Mouse (Mus musculus): ENCODE measurements around the gene 4930453N24Rik.
A peak's percentile ranks its signal among the peaks of the same experiment; 100 is the strongest.

The 4930453N24Rik gene

DNA sequence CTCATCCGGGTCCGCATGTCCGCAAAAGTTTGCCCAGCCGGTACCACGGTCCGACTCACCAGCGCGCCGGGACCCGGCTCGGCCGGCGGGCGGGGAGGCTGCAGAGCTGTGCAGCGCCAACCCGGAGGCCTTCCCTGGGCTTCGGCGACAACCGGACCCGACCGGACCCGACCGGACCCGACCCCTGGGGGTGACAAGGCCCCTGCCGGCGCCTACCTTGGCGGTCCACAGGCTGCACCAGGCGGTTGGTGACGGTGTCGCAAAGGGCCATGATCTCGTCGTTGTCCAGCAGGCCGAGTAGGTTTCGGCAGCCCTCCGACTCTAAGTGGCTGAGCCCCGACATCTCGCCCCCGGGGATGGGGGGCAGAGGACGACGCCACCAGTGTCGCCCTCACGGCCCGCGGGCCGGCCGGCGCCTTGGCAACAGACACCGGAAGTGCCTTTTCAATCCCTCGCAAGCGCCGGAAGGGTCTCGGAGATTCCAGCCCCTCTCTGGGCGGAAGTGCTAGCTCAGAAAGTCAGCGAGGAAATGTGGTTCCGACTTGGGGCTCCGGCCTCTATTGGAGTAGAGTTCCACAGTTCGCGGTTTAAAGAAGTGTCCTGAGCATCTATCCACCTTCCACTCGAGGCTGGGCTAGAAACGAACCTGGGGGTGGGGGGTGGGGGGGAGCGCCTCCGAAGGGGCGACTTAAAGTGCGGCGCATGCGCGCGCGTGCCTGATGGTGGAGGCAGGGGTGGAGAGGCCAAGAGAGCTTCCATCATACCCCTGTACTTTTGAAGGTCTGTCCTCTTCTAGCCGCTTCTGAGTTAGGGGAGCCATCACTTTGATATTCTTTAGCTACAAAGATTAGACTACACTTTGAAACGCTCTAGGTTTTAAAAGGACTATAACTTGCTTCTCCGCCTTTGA, at the start of gene 4930453N24Rik:
TSS of gene 4930453N24Rik (minus strand) at position 641 of the 910 bp plus-strand sequence.
- DNase-seq = peak; percentile 80

DNA sequence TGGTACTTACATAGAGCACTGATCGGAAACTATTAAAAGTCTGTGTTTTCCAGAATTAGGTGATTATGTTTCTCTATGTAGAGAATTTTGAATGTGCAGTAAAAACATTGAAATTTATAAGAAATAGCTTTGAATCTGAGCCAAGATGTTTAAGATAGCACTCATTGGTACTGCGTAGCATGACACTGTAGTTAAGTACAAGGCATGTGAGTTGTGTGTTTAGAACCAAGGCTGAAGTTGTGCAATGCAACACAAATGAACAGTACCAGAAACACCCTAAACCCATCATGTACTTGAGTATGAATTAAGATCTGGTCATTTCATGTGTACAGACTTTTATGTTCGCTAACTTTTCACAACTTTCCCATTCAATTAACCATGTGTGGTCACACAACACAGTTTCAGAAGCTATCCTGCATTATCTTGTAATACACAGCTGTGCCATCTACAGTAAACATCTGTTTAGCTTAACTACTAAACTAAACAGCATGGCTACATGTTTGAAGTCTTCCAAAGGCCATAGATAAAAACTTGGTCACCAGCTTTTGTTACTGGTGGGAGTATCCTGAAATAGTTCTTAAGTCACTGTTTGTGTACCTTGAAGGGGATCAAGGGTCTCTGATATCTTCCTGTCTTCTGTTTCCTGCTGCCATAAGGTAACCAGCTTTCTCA, 46.3 kb upstream of the 4930453N24Rik start:
- DNase-seq = no peak

DNA sequence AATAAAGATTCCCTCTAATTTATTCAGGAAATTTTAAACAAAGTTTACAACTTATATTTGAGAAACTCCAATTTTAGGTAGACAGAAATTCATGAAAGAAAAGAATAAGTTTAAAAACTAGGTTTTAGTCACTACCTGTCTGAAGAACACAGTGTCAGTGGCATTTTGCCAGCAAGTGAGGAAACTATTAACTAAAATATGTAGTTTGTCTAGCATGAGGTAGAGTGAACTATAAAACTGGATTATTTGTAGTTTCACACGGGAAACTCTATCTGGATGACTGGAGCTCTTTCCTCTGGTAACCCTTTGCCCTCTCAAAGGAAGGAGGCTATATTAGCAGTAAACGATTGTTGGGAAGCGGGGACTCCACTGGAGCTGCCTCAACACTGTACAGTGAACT, 32.1 kb upstream of the 4930453N24Rik start:
- no peak for DNase-seq

DNA sequence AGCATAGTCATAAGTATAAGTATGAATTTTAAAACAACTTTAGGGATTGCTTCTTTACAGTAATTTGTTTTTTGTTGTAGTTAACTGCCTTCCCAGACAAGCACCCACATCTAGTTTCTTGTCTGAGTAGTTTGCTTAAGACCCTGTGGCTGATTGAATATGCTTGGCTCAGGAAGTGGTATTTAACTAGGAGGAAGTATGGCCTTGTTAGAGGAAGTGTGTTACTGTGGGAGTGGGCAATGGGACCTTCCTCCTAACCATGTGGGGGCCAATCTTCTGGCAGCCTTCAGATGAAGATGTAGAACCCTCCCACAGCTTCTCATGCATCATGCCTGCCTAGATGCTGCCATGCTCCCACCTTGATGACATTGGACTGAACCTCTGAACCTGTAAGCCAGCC, 30.7 kb upstream of the 4930453N24Rik start:
- DNase-seq = no peak

DNA sequence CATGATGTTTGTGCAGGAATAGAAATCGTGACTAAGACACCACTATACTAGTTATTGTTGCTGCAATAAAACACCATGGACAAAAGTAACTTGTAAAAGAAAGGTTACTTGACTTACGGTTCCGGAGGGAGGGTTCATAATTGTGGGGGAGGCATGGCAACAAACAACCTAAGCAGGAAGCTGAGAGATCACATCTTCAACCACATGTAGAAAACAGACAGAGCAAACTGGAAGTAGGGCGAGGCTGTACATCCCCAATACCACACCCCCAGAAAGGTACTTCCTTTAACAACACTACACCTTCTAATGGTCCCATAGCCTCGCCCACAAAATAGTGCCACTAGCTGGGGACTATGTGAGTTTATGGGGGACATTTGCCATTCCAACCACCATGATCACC, 29.4 kb upstream of the 4930453N24Rik start:
- DNase-seq = no peak

DNA sequence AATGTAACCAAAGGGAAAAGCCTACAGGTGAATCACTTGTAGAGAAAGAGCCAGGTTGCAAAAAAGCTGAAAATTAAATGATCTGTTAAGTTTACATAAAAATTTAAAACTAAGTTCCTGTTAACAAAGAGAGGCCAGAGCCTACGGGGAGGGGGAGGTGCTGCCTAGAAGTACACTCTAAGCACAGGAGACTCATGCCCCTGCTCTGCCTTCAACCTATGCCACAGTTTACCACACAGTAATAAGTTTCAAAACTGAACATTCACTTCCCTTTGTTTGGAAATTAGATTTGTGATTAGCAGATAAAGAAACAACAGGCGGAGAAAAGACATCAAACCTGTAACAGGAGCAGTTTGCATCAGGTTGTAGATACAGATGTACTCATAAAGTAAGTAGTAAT, 23.8 kb upstream of the 4930453N24Rik start:
- DNase-seq = no peak

DNA sequence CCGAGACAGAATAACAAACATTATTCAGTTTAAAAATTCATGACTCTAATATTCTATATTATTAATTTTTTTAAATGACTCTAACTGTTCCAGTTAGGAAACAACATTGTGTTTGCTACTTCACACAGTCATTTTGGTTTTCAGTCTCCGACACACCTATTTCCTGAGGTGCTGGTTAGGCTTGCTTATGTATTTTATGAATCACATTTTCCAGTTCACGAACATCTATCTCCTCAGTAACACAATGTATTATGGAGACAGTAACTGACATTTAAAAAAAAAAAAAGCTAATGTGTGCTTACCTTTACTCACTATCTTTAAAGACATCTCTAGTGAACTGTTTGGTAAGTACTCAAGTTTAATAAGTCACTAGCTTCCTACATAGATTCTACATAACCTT, 18.7 kb upstream of the 4930453N24Rik start:
- DNase-seq = no peak

DNA sequence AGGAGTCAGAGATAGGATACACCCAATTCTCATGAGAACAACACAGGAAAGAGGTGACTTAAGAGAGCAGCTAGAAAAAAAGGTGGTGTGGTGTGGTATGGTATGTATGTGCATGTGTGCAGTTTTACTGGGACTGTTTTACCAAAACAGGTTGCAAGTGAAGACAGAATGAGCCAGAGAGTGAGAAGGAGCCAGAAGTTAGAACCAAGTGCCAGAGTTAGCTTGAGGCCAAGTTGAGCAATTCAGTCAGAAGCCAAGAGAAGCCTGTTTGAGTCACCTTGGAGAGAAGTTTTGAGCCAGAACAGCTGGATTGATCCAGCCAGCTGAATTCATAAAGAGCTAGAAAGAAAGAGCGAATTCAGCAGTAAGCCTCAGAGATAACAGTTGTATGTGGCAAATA, 4.6 kb upstream of the 4930453N24Rik start:
- DNase-seq = no peak

DNA sequence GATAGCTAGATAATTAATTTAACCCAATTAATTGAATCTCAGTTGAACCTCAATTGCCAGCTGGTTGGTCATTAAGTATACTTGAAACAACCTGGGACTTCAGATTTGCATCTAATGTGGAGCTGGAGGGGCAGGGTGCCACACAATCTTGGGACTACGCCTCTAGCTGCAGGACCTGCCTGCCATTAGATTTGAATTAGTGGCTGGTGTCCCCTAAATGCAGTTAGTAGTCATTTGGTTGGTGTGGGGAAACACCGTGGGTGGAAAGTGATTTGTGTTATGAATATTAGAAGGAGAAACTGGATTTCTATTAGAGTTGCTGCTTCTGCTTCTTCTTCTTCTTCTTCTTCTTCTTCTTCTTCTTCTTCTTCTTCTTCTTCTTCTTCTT, 464 bp upstream of the 4930453N24Rik start:
- DNase-seq = no peak

DNA sequence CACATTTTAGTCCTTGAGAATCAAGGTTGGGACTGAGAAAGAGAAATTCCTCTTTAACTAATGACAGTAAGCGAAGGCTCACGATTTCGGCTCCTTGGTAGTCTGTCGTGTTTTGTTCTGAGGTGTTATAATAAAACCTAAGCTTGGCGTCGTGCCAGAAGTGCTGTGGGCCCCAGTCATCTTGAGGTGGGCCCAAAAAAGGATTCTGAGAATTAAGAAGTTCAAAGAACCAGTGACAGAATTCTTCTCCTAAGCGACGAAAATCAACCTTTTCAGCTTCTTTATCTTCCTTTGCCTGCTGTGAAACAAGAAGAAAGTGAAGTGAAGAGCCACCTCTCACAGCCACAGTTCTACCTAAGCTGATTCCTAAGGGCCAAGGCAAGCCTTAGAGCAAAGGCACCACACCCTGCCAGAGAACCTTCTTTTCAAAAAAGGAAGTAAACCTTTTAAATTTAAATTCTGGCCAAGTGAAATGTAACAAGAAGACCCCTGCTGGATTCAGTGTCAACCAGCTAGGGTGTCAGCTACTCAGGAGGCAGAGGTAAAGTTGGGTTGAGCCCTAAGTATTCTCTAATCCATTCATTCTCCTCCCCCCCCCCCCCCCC, 4.2 kb downstream of the 4930453N24Rik start:
- DNase-seq = no peak

DNA sequence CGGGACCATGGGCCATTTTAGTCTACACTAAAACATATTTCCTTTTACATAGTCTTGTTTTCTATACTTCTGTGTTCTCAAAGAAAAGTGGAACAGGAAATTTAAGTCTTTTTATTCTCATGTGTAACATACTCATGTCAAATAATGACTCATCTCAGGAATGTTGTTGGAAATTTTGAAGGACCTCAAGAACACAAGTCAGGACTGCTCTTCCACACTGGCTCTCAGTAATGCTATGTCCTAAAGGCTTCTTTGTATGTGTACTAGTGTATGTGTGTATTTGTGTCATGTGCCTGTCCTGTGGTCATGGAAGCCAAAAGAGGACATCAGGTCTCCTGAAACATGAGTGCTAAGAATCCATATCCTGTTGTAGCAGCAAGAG, 11.7 kb downstream of the 4930453N24Rik start:
- DNase-seq = no peak

DNA sequence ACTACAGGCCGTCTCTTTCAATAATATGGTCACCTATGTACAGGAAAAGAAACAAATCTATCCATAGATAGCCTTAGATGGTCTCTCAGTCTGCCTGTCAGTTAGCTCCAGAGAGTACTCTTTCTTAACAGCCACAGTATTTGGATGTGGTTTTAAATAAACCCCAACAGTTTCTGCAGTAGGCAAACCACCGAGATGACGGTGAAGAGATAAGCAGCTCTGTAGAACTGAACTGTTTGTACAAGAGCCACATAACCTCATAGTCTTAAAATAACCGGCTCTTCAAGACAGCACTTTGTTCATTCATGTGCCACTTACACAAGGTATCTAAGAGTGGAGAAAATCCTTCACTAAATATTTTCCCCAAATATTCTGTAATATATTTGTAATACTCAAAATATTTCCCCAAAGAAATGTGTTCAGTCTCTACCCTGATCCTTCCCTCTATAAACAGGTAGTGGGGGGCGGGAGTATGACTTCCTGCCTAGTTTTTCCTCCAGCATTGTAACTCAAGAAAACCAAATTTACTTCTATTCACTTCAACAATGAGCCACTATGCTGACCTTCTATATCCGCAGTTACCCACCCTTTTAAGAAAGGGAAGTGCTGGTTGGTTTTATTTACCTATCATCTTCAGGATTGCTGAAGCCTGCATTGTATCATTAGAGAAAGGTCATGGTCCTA, 12.3 kb downstream of the 4930453N24Rik start:
- no peak for DNase-seq

DNA sequence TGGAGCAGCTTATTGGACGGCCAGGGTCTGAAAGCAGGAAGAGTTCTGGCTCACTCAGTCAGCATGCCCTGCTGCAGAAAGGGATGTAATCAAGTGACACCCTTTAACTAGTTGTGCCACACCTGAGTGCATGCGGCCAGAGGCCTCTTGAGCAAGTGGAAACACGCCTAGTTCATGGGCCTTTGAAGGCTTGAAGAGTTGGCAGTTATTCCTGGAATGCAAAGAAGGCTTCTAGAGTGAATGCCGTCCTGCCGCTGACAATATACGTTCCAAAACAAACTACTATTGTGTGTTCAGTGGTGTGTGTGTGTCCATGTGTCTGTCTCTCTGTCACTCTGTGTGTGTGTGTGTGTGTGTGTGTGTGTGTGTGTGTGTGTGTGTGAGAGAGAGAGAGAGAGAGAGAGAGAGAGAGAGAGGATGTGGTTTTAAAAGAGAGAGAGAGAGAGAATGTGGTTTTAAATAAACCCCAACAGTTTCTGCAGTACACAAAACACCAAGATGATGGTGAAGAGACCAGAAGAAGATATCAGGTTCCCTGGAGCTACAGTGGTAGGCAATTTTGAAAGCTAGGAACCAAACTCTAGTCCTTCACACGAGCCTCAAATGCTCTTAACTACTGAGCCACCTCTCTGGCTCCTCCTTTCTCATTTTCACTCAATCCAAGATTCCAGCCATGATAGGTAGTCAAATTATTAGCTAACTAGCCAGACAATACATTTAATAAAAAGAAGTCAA, 13.1 kb downstream of the 4930453N24Rik start:
- DNase-seq = no peak

DNA sequence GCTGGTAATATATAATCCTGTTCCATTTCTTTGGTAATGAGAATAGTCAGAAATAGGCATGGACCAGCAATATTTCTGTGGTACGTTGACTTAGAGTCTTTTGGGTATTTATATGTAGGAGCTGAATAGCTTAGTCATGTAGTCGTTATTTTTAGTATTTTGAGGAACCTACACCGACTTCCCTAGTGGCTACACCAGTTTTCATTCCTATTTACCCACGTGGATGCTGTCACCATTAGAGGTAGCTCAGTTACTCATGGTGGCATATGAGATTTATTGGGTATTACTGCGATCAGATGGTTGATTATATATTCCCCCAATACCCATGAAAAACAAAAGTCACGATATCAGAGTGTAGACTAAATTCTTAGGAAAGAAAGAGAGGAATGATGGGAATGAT, 14.6 kb downstream of the 4930453N24Rik start:
- DNase-seq = no peak

DNA sequence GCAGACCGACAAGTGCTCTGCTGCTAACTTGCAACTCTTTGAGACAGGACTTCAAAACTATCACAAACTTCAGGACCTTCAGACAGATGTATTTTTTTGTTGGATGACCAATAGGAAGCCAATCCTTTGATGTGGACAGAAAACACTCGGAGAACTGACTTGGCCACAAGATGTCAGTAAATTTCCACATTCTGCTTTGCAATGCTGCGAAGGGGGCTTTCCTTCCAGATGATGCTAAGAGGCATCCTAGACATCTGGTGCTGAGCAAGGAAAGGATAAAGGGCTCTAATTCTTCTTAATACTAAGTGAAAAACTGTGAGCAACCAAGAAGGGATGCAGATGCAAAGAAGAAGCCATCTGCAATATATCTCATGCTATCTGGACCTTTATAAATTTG, 16.2 kb downstream of the 4930453N24Rik start:
- DNase-seq = no peak

DNA sequence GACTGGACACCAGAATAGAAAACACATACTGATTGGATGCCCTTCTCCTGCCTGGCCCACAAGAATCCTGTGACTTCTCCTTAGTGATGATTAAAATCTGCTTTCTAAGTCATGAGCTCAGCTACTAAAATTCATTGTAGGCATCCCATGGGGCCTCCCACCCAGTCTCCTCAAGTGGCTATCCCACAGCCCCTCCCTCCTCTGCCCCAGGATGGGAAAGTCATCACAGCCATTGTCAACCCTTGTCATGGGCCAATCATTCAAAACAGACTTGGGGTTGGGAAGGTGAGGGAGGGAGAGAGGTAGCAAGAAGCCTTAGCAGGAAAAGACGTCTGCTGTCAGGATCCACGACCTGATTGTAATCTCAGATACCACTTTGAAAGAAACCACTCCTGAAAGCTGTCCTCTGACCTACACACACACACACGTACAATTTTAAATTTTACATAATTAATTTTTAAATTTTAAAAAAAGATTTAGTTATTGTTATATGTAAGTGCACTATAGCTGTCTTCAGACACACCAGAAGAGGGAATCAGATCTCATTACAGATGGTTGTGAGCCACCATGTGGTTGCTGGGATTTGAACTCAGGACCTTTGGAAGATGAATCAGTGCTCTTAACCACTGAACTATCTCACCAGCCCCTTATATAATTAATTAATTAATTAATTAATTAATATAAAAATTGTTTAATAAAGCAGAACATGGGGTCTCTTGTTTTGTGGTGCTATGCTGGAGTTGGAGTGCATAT, 16.8 kb downstream of the 4930453N24Rik start:
- DNase-seq = no peak

DNA sequence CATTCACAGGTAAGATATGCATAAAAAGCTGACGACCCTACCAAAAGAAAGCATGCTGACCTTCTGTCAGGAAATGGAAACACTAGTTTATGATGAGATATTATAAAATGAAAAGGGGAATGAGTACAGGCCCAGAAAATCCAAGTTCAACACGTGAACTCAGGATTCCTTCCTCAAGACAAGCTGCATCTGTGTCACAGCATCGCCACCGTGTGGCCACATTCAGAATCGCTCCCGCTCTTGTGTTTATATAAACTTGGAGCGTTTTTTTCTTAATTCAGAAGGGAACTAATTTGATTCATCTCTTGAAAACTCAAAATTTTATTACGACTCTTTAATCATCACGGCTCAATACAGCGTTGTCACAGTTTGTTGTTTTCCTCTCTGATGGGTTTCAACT, 22.7 kb downstream of the 4930453N24Rik start:
- DNase-seq = peak; percentile 47

DNA sequence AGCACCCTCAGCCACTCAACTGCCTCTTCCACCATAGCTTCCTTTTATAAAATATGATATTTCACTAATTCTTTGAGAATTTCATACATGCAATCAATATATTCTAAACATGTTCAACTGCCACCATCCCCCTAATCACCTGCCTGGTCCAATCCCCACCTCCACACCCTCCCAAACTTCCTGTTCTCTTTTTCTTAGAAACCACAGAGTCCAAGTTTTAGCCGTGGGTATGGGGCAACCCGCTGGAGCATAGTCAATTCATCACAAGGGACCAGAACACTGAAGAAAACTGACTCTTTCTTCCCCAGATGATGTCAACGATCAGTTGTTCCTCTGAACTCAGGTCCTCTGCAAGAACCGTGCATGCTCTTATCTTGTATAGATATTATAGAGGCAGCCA, 25.9 kb downstream of the 4930453N24Rik start:
- DNase-seq = no peak

DNA sequence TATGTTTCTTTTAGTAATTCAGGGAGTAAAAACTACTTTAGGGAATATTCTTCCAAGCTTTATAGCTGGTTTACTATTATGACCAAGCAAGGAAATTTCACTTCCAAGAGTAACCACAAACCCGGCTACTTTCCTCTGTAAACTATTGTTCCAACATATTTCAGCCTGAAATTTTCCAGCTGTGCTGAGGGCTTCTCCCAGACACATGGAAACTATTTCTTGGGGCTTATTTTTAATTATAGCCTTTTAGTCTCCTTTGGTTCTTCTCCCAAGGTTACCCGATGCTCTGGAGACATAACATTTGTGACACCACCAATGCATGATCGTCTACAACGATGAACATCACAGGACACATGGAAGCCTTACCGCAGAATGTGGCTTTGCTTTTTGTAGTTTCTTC, 33.7 kb downstream of the 4930453N24Rik start:
- DNase-seq = no peak

DNA sequence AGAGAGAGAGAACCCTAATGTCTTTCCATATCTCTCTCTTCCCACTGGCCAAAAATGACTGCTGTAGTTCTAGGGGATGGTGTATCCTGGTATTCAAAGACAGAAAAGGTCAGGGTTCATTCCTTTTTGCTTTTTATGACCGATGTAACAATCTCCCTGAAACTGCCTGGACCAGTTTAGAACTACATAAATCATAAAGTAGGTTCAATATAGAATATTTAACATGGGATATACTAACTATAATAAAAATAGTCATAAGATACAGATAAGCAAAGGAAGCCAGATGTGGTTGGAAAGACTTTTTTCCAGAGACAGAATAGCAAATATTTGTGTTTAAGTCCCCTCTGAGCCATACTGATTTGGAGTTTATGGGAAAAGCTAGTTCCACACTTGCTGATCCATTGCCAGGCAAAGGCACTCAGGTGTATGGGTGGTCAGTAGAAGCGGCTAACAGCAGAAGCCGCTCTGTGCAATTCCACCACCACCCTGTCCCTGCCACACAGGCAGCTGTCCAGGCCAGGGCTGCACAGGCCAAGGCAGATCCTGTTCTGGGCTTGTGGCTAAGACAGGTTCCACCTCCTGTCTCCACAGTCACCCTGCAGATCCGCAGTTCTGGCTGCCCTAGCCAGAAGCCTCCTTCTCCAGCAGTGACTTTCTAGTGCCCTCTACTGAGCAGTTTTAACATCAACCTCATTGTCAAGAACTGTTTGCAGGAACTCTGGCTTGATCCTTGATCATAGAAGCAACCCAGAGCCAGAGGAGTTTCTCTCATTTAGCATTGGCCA, 47.5 kb downstream of the 4930453N24Rik start:
- peak; percentile 48 for DNase-seq

DNA sequence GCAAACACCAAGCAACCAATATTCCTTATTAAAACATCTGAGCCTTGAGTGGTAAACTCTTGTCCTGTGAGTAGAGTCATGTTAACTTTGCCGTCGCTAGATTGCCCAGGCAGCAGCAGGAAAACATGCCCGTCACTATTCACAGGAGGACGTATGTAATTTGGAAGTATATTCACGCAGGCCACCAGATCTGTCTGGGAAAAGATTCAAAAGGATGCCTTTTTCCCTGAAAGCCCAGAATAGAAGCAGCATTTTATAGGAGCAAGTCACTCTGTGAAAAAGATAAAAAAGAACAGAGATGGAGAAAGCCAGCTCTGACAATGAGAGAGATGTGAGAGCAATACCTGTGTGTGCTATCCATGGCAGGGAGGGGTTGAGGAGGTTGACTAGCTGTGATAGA, 49.4 kb downstream of the 4930453N24Rik start:
- no peak for DNase-seq
